Mouse (Mus musculus) E14TG2a.4 (cell line): Measurements from ENCODE around the gene Gm17651.

ENCODE experiments used
- H3K27me3 ChIP-seq: 2 replicates; pipeline ENCODE4 v1.6.1; 2014; ENCODE audit warnings: low read length, control low read depth; ENCODE audit not compliant: insufficient read depth
- H3K36me3 ChIP-seq: 2 replicates; pipeline ENCODE4 v1.6.1; 2014; ENCODE audit warnings: low read length, control low read depth; ENCODE audit not compliant: insufficient read depth
- H3K4me1 ChIP-seq: replicated peaks from 2 replicates; pipeline ENCODE4 v1.6.1; 2014; ENCODE audit warnings: low read depth, low read length, control low read depth
- H3K4me3 ChIP-seq: replicated peaks from 2 replicates; pipeline ENCODE4 v1.5.1; 2014; ENCODE audit warnings: mild to moderate bottlenecking, low read length
- H3K9me3 ChIP-seq: 2 replicates; pipeline ENCODE4 v1.6.1; 2014; ENCODE audit warnings: low read length, control low read depth
- CTCF ChIP-seq: conservative IDR thresholded peaks from 2 replicates; pipeline ENCODE4 v1.5.1; 2014; ENCODE audit warnings: low read length
- NANOG ChIP-seq: IDR thresholded peaks from 2 replicates; pipeline ENCODE4 v1.6.1; 2014; ENCODE audit warnings: borderline replicate concordance, low read length, mixed read lengths
- POU5F1 ChIP-seq: IDR thresholded peaks from 2 replicates; pipeline ENCODE4 v1.6.1; 2014; ENCODE audit warnings: low read length, borderline replicate concordance

Gm17651 gene

GRCm38 (mm10) chr3:97682576-97682975, 8.1 kb upstream of the Gm17651 start:
- no peak for TF ChIP-seq POU5F1
- no peak for TF ChIP-seq NANOG
- no peak for TF ChIP-seq CTCF
- H3K9me3 ChIP-seq, result no peaks in the 10 kb centered on the region

GRCm38 (mm10) chr3:97682159-97682502, 7.6 kb upstream of the Gm17651 start:
- Histone ChIP-seq H3K36me3 (no peaks in the 10 kb centered on the region), H3K27me3 (peaks cover 53% of the 10 kb centered on the region), H3K9me3 (no peaks in the 10 kb centered on the region), H3K4me1 (peaks cover 45% of the 10 kb centered on the region), H3K4me3 (peak overlapping the region; percentile 66)
- TF ChIP-seq CTCF, result no peak
- TF ChIP-seq POU5F1, result no peak
- TF ChIP-seq NANOG, result no peak

More at GRCm38 (mm10) chr3:97682576-97682975, 8.1 kb upstream of the Gm17651 start:
- peaks cover 43% of the 10 kb centered on the region for H3K4me1 ChIP-seq
- peaks cover 56% of the 10 kb centered on the region for H3K27me3 ChIP-seq
- H3K4me3 ChIP-seq, result peak overlapping the region; percentile 66
- no peaks in the 10 kb centered on the region for H3K36me3 ChIP-seq

GRCm38 (mm10) chr3:97681321-97682158, 7.0 kb upstream of the Gm17651 start:
- TF ChIP-seq CTCF (peak; percentile 43), POU5F1 (no peak)
- Histone ChIP-seq H3K36me3 (no peaks in the 10 kb centered on the region), H3K4me3 (peak overlapping the region; percentile 66), H3K27me3 (peaks cover 50% of the 10 kb centered on the region), H3K4me1 (peaks cover 51% of the 10 kb centered on the region), H3K9me3 (no peaks in the 10 kb centered on the region)

- Histone ChIP-seq H3K4me1 (peaks cover 51% of the 10 kb centered on the region), H3K27me3 (peaks cover 43% of the 10 kb centered on the region), H3K9me3 (no peaks in the 10 kb centered on the region), H3K4me3 (peak overlapping the region; percentile 66), H3K36me3 (no peaks in the 10 kb centered on the region)
- no peak for TF ChIP-seq NANOG
- TF ChIP-seq CTCF, result peak; percentile 70
These were observed 6.3 kb upstream of the Gm17651 start for GRCm38 (mm10) chr3:97680631-97681320.

GRCm38 (mm10) chr3:97678416-97678815, 3.9 kb upstream of the Gm17651 start:
- H3K9me3 ChIP-seq, result no peaks in the 10 kb centered on the region

GRCm38 (mm10) chr3:97676126-97676525, 1.6 kb upstream of the Gm17651 start:
- peaks cover 15% of the 10 kb centered on the region for H3K4me1 ChIP-seq
- no peaks in the 10 kb centered on the region for H3K9me3 ChIP-seq
- no peak overlapping the region for H3K4me3 ChIP-seq
- peaks cover 16% of the 10 kb centered on the region for H3K27me3 ChIP-seq
- TF ChIP-seq CTCF, result no peak
- peaks cover 17% of the 10 kb centered on the region for H3K36me3 ChIP-seq

More at GRCm38 (mm10) chr3:97678416-97678815, 3.9 kb upstream of the Gm17651 start:
- H3K4me1 ChIP-seq, result peaks cover 35% of the 10 kb centered on the region
- H3K27me3 ChIP-seq, result peaks cover 35% of the 10 kb centered on the region
- no peak overlapping the region for H3K4me3 ChIP-seq
- TF ChIP-seq CTCF (no peak), NANOG (no peak), POU5F1 (no peak)
- H3K36me3 ChIP-seq, result no peaks in the 10 kb centered on the region

GRCm38 (mm10) chr3:97667093-97667675, 7.3 kb downstream of the Gm17651 start:
- H3K36me3 ChIP-seq, result peaks cover 98% of the 10 kb centered on the region
- no peaks in the 10 kb centered on the region for H3K9me3 ChIP-seq
- H3K27me3 ChIP-seq, result no peaks in the 10 kb centered on the region
- H3K4me3 ChIP-seq, result no peak overlapping the region
- H3K4me1 ChIP-seq, result no peaks in the 10 kb centered on the region
- TF ChIP-seq POU5F1 (no peak), NANOG (no peak), CTCF (no peak)

- no peaks in the 10 kb centered on the region for H3K4me1 ChIP-seq
- no peak for TF ChIP-seq CTCF
- no peak for TF ChIP-seq NANOG
- no peak for TF ChIP-seq POU5F1
- no peak overlapping the region for H3K4me3 ChIP-seq
- no peaks in the 10 kb centered on the region for H3K9me3 ChIP-seq
- H3K27me3 ChIP-seq, result no peaks in the 10 kb centered on the region
- peaks cover 98% of the 10 kb centered on the region for H3K36me3 ChIP-seq
These were observed 8.3 kb downstream of the Gm17651 start for GRCm38 (mm10) chr3:97666154-97666553.
